Mouse (Mus musculus): ENCODE measurements at regions not wholly inside any gene's neighbourhood (a gene's known extent, or its start where the extent isn't known, plus 50 kb on each side); places are given as distances from the start of the nearest gene placed in this dataset.
"Not testable (repeated sequence)": the region's sequence is repeated elsewhere in the genome, so short reads cannot be mapped to it uniquely, and the experiment has no call there.

DNA sequence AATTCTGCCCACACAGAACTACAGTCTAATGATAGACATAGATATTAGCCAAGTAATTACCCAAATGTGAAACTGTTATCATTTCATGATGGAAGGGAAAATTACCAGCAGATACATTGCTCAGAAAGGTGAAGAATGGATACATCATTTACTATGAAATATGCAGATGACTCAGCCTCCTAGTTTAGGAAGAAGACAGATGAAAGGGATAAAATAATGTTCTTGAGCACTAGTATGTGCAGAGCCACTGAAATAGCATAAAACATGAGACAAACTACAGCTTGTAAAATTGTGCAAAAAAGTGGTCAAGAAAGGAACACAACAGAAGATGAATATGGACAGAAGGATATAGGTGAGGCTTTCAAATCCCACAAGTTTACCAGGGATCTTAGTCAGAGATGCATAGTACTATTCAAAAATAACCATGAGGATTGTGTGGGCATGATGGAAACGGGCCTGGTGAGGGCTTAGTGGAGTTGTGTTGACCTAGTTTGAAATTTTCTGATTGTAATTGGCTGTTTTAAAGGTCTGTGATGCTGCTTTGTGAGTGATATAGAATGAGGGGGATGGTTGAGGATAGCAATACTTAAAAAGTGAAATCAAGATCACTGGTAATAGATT lies 883.3 kb downstream of the Dnajb9 start:
- no peak for DNase-seq

DNA sequence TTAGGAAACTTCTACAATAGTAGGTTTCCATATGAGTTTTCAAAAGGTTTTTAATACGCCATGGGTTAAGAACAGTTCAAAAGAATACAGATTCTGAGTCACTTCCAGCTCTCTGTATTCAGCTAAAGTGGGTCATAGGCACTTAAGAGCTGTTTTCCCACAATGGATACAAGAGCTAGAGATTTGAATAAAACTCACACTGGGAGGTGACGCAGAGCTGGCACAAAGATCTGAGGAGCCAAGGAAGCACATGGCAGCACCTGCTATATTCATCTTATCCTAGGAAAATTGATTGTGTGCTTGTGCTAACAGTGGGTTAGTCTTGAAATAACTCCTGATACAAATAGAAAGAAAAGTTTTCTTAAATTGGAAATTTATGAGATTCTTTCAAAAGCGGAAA lies 899.8 kb downstream of the Dnajb9 start:
- peak; percentile 23 to 48 for DNase-seq

DNA sequence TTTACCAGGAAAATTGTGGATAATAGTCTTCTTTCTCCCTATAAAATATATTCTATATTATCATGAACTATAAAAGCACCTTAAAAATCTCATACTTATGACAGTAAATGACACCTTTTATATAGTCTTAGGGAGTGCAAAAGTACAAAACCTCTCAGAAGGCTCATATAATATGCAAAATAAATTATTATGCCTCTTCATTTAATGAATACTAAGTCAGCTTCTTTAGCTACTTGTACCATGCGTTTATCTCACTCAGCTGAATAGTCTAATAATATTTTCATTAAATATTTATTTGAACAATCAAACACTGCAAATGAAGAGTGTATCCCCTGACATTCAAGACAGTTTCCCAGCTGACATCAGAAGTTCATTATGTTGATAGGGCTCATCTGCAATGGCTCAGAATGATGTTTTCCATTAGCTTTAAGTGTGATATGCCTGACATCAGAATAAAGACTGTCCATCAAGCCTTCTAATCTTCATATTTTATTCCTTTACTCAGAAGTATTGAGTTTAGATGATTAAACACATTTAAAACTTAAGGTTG lies 903.5 kb downstream of the Dnajb9 start:
- DNase-seq = no peak

DNA sequence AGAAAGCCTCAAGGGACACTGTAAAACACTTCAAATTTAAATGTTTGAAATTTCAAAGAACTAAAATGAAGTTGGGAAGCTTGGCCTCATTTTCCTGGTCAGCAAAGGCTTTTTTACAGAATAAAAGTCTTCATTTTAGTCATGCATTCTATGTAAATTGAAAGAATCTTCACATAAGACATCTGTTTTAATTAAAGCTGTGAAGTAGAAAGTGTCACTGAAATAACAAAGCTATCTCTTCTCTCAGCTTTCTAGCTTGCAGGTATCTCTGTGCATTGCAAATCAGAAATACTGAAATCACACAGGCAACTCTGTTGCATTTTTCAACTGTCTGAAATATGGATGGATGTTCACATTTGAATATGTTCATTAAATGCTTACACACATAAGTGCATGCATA lies 909.6 kb downstream of the Dnajb9 start:
- DNase-seq = no peak

DNA sequence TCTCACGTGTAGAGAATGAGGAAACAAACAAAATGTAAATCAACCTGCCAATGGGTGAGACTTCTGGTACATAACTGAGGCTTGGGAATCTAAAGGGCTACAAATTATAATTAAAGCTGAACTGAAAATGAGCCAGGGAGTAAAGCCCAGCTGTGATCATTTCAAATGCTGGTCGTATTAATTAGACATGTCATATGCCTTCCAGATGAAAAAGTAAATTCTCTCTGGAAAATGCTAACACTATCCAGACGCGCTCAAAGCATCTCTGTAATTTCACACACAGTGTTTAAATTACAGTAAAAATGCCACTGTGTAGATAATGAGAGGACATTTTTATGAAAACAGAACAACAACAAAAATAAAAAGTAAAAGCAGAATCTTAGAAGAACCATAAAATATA lies 929.7 kb downstream of the Dnajb9 start:
- no peak for DNase-seq

DNA sequence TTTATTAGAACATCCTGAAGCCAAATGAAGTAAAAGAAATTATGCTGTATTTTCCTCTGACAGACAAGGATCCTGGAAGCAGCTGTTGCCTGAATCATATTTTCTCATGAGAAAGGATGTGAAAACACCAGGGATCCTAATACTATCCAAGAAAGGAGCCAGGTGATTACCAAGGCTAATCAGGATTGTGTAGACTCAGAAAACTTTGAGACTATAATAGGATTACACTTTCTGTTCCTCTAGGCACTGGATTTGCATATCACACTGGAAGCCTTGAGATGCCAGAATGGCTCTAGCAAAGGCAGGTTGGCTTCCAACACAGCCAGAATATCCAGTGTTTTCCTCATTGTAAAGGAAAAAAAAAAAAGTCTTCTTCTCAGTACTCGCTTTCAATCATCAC lies 945.1 kb downstream of the Dnajb9 start:
- DNase-seq = no peak

DNA sequence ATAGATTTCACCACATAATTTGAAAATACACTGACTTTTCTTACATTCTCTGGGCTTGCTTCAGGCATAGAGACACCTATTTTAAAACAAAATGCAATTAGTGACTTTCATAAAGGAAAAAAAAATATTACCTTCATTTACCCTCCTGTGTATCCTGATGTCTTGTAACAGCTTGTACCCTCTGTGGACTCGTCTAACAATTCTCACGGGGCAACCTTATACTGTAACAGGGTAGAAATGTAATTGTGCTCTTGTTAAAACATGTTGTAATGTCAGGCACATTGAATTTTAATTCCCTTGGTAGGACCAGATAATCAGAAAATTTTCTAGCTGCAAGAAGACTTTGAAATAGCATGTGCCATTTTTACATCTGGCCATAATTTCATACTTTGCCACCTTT lies 946.3 kb downstream of the Dnajb9 start:
- no peak for DNase-seq

DNA sequence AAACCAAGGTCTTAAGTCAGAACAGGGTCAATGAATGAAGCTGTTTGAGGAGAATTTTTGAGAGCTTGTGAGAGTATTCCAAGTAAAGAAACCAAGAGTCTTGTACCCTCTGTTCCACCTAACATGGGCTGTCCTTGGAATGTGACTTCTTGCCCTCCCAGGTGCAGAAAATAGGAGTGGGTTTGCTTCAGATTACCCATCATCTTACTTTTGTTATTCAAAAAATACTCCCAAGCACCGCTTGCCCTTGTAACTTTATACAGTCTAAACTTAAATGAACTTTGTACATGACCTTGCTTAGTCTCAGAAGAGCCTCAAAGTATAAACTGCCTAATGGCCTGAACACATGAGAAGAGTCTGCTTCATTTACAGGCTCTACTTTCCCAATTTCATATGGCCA lies 984.2 kb downstream of the Dnajb9 start:
- DNase-seq = no peak

DNA sequence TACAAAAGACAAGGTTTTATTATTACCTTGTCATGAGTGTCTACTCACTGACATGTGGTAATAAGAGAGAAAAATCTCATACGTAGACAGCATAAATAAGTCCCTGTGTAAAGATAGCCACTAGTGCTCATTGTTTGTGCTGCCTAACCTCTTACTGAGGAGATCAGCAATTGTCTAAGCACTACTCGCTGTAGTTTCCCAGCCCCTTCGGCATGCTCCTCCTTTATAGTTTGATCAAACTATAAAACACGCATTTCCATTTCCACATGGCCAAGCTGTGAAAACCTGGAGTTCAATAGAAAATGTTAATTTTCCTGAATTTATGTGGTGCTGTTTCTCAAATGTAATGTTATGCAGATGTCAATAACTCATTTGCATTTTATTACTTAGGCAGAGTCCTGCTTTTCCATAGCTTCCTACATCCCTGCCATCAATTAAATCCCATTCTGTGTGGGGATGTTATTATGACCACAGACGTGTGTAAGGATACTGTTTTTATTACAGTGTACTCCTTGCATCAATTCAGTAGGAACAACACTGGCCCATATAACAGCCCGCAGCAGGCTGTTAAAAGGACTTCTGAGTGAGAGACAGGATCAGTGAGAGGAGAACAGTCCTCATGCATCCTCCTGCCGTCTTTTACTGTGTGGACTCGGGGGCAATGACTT lies 986.2 kb downstream of the Dnajb9 start:
- DNase-seq = no peak

DNA sequence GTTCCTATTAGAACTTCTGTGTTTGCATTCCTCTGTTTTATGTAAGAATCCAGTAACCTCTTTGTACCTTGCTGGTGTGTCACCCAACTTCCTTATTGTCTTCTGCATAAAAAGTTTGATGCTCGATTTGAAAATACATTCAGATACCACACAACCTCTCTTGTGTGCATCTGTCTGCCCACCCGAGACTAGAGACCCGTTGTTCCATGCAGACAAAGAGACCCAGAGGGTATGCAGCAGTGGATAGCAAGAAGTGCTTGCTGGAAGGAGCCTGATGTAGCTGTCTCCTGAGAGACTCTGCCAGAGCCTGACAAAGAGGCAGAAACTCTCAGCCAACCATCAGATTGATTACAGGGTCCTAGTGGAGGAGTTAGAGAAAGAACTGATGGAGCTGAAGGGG lies 997.8 kb downstream of the Dnajb9 start:
- DNase-seq = not testable (repeated sequence)

DNA sequence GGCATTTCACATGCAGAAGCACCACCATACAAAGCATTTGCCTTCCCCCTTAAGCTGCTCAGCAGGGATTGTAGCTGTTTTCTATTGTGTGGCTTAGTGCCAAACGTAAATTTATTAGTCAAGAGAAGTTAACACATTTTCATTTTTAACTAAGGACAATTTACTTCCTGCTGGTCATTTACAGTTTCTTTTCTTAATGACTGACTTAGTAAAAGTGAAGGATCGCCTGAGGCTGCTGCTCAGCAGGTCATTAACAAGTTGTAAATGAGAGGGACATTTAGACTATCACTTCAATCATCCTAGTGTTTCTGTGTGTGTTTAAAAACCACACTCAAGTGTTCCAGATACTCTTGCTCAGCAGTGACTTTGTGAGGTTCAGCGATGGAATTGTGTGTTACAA lies 1005.5 kb downstream of the Dnajb9 start:
- DNase-seq = no peak

All from cerebellum, postnatal 10 days (tissue).